Mouse (Mus musculus) layer of hippocampus, adult 9-10 months (tissue): Measurements from ENCODE around the gene Bcl7a.

Experiments
- DNase-seq: peaks from one replicate; pipeline ENCODE4 v3.0.0; 2022; ENCODE audit warnings: low spot score

The Bcl7a gene

DNA sequence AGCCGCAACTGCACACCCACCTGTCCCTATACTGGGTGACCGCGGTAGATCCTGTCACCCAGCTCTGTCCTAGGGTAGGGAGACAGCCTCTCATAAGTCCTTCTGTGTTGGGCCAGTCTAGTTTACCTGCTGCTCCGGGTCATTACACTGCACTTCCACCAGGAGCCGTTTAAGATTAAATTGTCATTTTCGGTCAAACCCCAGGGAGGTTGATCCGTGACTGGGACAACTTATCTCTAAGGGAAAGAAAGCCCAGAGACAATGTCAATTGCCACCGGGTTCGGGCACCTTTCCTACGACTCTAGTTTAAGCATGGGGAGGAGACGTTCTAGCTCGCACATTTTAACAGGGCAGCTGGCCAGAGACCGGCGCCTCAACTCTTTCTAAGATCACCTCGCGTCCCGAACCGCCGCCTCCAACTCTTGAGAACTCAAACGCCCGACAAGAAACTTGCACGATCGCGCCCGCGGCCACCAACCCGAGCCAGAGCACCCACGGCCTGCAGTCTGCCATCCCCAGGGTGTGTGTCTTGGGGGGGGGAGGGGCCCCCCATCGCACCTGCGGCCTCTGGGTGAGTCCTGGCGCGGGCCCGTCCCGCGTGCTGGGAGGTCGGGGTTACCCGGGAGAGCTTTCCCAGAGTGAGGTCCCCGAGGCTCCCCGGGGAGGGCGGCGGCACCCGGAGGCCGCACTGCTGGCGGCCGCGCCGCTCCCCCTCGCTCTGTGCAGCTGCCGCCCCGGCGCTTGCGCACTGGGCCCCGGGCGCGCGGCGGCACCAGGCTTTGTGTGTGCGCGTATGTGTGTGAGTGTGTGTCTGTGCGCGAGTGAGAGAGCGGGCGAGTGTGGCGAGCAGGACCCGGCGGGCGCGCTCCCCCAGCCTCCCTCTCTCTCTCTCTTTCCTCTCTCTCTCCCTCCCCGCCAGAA, at the start of gene Bcl7a:
Gene Bcl7a (plus strand): TSS at position 128 of the 921 bp plus-strand sequence.
- DNase-seq: peak; percentile 95

DNA sequence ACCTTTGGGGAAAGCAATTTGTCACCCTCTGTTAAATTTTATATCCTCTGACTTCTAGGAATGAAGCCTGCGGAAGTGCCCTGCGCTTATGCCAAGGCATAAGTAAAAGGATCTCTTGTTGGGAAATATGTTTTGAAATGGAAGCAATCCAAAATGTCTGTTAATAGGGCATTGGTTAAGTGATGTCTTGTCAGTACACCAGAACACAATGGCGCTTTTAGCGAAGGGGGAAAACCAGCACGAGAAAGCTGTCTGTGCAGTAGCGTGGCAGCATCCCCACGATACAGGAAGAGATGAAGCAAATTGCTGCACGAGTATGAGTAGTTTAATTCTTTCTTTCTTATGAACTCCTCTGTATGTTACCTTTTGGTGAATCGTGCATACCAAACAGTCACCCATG, 49.0 kb upstream of the Bcl7a start:
- no peak for DNase-seq

GRCm38 (mm10) chr5:123296224-123296806, 47.3 kb upstream of the Bcl7a start:
- DNase-seq: no peak

GRCm38 (mm10) chr5:123296972-123297754, 46.5 kb upstream of the Bcl7a start:
- no peak for DNase-seq

DNA sequence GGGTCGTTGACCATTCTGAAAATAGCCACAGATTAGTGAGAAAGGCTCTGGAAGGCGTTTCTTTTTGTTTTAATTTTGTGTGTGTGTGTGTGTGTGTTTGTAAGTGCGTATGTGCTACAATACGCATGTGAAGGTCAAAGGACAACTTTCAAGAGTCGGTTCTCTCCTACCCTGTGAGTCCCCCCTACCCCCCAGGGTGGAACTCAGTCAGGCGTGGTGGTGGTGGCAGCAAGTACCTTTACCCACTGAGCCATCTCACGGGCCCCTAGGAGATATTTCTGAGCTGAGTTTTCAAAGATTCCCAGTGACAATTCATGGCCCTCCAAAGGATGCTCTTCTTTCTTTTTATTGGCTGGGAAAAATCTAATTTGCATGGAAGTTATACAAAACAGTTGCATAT, 45.8 kb upstream of the Bcl7a start:
- no peak for DNase-seq

GRCm38 (mm10) chr5:123298526-123298925, 45.1 kb upstream of the Bcl7a start:
- no peak for DNase-seq

- no peak for DNase-seq
Measured at GRCm38 (mm10) chr5:123300496-123301034, 43.1 kb upstream of the Bcl7a start.

DNA sequence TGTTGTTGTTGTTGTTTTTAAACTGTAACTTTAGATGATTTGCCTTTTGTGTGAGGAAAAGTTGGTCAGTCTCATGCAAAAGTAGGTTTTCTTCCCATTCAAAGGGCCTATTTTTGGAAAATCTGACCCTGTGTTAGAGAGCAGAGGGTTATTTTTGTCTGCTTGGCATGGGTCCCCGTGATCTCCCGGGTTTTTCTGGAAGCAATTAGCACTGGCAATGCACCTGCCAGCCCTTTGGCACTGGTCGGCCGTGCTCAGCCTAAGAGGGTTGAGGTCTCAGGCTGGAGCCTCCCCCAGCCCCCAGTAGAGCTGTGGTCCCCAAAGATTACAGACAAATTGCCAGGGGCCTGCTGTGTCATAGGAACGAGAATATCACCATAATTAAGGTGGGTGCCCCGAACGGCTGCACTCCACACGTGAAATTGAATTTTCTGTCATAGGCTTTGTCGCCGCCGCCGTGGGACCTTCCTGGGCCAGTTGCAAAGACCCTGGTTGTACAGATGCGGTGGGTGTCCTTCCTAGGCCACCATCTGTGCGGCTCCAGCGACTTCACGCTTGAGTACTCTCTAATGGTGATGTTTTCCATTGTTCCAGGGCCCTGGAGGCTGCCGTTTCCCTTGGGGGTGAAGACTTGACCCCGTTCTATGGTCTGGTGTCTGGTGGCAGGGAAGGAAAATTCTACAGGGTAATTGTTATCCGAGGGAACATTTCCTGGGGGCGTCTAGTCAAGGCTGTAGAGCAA, 41.7 kb upstream of the Bcl7a start:
- no peak for DNase-seq

GRCm38 (mm10) chr5:123307630-123308282, 35.9 kb upstream of the Bcl7a start:
- DNase-seq: no peak

- no peak for DNase-seq
Measured at GRCm38 (mm10) chr5:123309816-123310215, 33.8 kb upstream of the Bcl7a start.

DNA sequence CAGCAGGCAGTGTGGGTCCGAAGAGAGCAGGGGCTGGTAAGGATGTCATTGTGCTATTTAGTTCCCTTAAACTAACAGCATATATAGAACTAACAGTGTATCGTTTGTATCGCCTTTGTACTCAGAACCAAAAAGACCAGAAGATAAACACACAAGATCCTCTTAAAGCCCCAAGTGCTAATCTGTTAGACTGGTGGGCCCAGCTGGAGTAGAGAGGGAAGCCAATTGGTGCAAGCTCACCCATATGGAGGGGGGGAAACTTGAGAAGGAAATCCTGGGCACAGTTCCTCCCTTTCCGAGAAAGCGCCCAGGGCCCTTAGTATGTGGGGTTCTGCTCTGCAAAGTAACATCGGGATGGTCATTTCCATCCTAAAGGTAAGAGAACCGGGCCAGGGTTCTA, 33.4 kb upstream of the Bcl7a start:
- DNase-seq: no peak

GRCm38 (mm10) chr5:123313058-123313630, 30.5 kb upstream of the Bcl7a start:
- no peak for DNase-seq

DNA sequence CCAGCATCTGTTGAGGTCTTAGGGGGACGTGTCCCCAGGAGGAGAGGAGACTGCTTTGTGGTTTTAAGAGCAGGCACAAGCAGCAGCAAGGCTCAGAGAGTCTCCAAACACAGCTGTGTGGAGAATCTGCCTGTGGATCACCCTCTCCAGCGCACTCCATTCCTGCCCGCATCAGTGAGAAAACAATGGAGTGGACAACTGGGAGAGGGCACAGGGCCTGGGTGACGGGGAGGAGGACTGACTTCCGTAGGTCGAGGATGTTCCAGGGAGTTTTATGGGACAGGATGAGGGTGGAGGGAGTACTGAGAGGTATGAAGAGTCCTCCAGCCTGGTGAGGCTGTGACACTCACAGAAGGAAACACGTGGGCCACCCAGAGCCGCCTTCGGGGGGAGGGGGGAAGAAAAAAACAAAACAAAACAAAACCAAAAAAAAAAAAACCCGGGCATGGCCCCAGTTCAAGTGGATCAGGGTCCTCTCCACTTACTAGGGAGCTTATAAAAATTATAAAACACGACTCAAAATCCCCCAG, 29.7 kb upstream of the Bcl7a start:
- no peak for DNase-seq

DNA sequence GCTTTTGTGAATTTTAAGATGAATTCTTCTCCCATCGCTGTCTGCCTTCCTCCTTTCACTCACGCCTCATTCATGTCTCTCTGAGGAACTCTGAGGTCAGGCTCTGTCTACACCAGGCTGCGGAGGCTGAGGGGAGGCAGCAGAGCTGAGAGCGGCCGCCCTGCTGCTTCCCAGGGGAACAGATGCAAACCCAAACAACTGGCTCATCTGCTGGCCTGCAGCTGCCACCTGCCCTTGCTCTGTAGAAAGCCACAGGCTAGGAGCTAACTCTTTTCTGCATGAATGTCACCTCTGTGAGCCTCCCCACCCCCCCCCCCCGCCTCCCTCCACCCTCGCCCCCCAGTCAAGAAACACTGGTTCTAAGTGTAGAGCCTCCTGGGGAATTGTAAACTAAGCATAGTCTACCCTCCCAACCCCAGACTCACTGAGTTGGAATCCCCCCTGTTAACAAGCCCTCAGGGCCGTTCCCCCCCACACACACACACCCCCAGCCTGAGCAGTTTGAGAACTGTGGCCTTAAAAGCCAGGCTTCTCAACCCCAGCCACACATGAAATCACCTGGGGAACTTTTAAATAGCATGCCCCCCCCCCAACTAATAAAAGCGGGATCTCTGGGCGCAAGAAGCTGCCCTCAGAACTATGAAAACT, 28.3 kb upstream of the Bcl7a start:
- no peak for DNase-seq

DNA sequence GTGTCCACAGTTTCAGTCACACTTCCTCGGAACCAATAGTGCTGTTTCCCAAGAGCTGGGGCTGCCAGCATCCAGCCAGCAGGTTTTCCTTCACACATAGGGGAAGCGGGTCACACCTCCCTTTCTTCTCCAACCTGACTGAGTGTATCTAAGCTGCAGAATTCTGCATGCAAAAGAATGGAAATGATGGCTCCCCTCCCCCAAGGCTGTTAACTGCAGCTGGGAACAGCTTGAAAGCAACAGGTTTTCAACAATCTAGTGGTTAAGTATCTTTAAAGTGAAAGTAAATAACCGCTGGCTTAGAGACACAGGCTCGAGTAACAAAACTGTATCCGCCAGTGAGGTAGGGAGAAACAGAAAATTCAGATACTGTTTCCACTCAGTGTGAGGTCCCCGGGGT, 25.6 kb upstream of the Bcl7a start:
- DNase-seq: no peak

DNA sequence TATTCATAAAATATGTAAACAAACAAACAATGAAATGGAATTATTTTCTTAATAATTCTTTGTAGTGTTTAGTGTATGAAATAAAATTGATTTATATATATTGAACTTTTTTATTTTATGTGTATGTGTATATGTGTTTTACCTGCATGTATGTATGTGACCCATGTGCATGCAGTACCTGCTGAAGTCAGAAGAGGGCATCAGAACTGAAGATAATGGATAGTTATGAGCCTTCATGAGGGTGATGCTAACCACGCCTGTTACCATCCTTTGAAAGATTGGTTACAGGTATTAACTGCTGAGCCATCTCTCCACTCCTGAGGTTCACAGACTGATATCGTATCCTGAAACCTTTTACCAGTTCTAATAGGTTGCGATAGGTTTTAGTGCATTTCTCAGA, 23.5 kb upstream of the Bcl7a start:
- no peak for DNase-seq

DNA sequence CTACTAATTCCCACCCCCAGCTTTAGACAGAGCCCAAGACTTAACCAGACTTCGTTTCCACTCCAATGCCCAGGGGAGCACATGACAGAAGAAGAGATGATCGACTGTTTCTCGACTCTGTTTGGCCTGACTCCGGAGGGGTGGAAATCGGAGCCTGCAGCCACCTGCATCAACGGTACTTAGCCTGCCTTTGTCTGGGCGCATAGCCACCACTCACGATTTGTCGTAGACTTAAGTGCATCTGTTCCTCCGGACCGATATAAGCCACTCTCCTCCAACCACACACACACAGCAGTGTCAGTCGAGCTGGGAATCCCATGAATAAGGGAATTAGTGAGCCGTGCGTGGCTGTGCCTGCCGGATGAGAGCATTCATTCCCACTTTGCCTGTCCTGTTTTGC, 19.4 kb upstream of the Bcl7a start:
- no peak for DNase-seq

DNA sequence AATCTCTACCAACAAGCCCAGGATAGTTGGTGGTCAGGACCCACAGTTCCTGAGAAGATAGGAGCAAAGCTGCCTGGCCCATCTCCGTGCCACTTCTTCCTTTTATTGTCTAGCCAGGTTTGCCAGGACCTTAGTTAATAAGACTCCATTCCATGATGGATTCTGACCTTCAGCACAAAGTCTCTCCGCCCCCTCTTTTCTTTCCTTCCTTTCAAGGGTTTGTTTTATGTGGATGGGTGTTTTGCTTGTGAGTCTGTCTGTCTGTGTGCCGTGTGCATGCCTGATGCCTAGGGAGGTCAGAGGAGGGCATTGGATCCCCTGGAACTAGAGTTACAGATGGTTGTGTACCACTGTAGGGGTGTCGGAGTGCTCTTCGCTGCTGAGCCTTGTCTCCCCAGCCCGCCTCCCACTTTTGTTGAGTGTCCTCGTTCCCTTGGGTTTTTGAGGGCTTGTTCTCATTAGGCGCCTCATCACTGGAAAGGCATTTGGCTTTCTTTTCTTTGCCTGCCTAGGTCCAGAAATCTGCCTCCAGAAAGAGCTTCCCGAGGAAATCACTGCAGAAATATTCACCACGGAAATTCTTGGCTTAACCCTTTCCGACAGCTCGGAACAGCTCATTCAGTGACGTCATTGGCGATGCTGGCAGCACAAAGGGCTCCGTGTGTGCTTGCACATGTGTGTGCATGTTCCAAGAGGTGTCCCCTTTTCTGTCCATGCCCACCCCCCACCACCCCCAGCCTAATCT, 17.5 kb upstream of the Bcl7a start:
- DNase-seq: no peak

DNA sequence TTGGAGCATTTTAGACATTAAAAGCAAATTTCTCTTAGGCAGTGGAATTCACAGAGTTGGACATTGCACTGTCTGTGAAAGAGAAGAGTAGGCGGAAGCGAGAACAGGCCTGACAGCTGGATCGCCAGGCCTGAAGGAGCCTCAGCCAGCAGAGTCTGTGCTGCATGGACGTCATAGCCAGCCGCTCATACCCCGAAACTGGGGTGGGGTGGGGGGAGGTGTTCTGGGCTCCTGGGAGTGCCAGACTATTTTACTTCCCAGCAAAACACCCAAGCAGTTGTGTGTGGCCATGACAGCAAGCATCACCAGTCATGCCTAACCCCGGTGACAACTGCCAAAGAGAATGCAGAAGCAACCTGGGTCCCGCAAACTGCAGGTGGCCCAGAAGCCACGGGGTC, 16.9 kb upstream of the Bcl7a start:
- no peak for DNase-seq
